Mouse (Mus musculus) lung, postnatal 10 days (tissue): ENCODE results near the gene Pgr15l.

ENCODE experiments used
- DNase-seq: peaks from one replicate; pipeline ENCODE4 v3.0.0; 2021

Pgr15l gene

GRCm38 (mm10) chrX:97072369-97072768 is at the start of gene Pgr15l:
Gene Pgr15l, plus strand, starts transcription at chrX:97072596.
- DNase-seq: no peak

GRCm38 (mm10) chrX:97027540-97027939 is 44.9 kb upstream of the Pgr15l start:
- DNase-seq: no peak

- no peak for DNase-seq
Measured at GRCm38 (mm10) chrX:97069816-97070215, 2.6 kb upstream of the Pgr15l start.
